Mouse (Mus musculus) cerebellum, adult 8-10 months (tissue): Measurements from ENCODE around the gene Adarb2.

Source experiments
- DNase-seq: peaks from one replicate; pipeline ENCODE4 v3.0.0; 2022

Gene Adarb2

GRCm38 (mm10) chr13:8202681-8203476, at the start of gene Adarb2:
TSS of gene Adarb2 (plus strand) at chr13:8202866.
- peak; percentile 9 for DNase-seq

- no peak for DNase-seq
These were observed 28.9 kb upstream of the Adarb2 start for GRCm38 (mm10) chr13:8173800-8174199.

GRCm38 (mm10) chr13:8191977-8192376, 10.7 kb upstream of the Adarb2 start:
- DNase-seq = no peak

GRCm38 (mm10) chr13:8199186-8199880, 3.3 kb upstream of the Adarb2 start:
- no peak for DNase-seq

GRCm38 (mm10) chr13:8203477-8203813, 779 bp downstream of the Adarb2 start:
- no peak for DNase-seq

- no peak for DNase-seq
These were observed 4.7 kb downstream of the Adarb2 start for GRCm38 (mm10) chr13:8207337-8207736.

GRCm38 (mm10) chr13:8210776-8211175, 8.1 kb downstream of the Adarb2 start:
- no peak for DNase-seq

GRCm38 (mm10) chr13:8238871-8239270, 36.2 kb downstream of the Adarb2 start:
- no peak for DNase-seq

GRCm38 (mm10) chr13:8248016-8248667, 45.5 kb downstream of the Adarb2 start:
- no peak for DNase-seq

GRCm38 (mm10) chr13:8272158-8272945, 69.7 kb downstream of the Adarb2 start:
- DNase-seq = peak; percentile 44

- DNase-seq = no peak
These were observed 80.5 kb downstream of the Adarb2 start for GRCm38 (mm10) chr13:8283116-8283515.

GRCm38 (mm10) chr13:8316347-8317141, 113.9 kb downstream of the Adarb2 start:
- no peak for DNase-seq

GRCm38 (mm10) chr13:8333589-8334455, 131.2 kb downstream of the Adarb2 start:
- no peak for DNase-seq

GRCm38 (mm10) chr13:8334580-8334979, 131.9 kb downstream of the Adarb2 start:
- no peak for DNase-seq

- DNase-seq = no peak
These were observed 138.6 kb downstream of the Adarb2 start for GRCm38 (mm10) chr13:8341086-8341807.

- no peak for DNase-seq
These were observed 144.5 kb downstream of the Adarb2 start for GRCm38 (mm10) chr13:8347147-8347546.

GRCm38 (mm10) chr13:8352341-8352740, 149.7 kb downstream of the Adarb2 start:
- DNase-seq = peak; percentile 22

- DNase-seq = no peak
These were observed 150.3 kb downstream of the Adarb2 start for GRCm38 (mm10) chr13:8352952-8353351.

GRCm38 (mm10) chr13:8365523-8365922, 162.9 kb downstream of the Adarb2 start:
- DNase-seq = no peak

- no peak for DNase-seq
These were observed 163.4 kb downstream of the Adarb2 start for GRCm38 (mm10) chr13:8366087-8366486.
